Mouse (Mus musculus) intestine, embryonic 16.5 days (tissue): ENCODE measurements around the gene Tuba1c. TPM values are rescaled to one million over a fixed set of nuclear protein-coding genes. Genes with fewer than 3 reads are reported as not detected.

ENCODE experiments used
- ATAC-seq: fragments of 200-750 bp; cut with Nextera tagmentation; 2 replicates; pipeline ENCODE4 v1.8.0; 2017; ENCODE audit warnings: moderate TSS enrichment, moderate library complexity
- H3K27ac ChIP-seq: fragments of 300-500 bp; sonication (generic); 2 replicates; pipeline ENCODE4 v1.5.1; 2014; ENCODE audit warnings: mild to moderate bottlenecking, low read length
- H3K27me3 ChIP-seq: fragments of 300-500 bp; sonication (generic); replicated peaks from 2 replicates; pipeline ENCODE4 v1.6.1; 2014; ENCODE audit warnings: low read length, control low read depth, mixed read lengths; ENCODE audit not compliant: control insufficient read depth, insufficient read depth
- H3K36me3 ChIP-seq: fragments of 300-500 bp; sonication (generic); 2 replicates; pipeline ENCODE4 v1.6.1; 2014; ENCODE audit warnings: low read length, control low read depth; ENCODE audit not compliant: control insufficient read depth, insufficient read depth
- H3K4me1 ChIP-seq: fragments of 300-500 bp; sonication (generic); 2 replicates; pipeline ENCODE4 v1.6.1; 2014; ENCODE audit warnings: low read length, control low read depth, mixed read lengths; ENCODE audit not compliant: control insufficient read depth, insufficient read depth
- H3K4me2 ChIP-seq: fragments of 300-500 bp; sonication (generic); 2 replicates; pipeline ENCODE4 v1.6.1; 2014; ENCODE audit warnings: low read depth, low read length, control low read depth
- H3K4me3 ChIP-seq: fragments of 300-500 bp; sonication (generic); 2 replicates; pipeline ENCODE4 v1.5.1; 2014; ENCODE audit warnings: mild to moderate bottlenecking, low read length
- H3K9ac ChIP-seq: fragments of 300-500 bp; sonication (generic); 2 replicates; pipeline ENCODE4 v1.6.1; 2014; ENCODE audit warnings: low read depth, low read length
- H3K9me3 ChIP-seq: fragments of 300-500 bp; sonication (generic); 2 replicates; pipeline ENCODE4 v1.6.1; 2016; ENCODE audit warnings: low read length, control low read depth; ENCODE audit not compliant: control insufficient read depth
- WGBS: fragments of 180-500 bp; shearing (Covaris S2); extraction: QIAGEN DNeasy Blood & Tissue Kit; methylation state at CpG from one replicate; pipeline ENCODE4 v1.1.7; 2014; 5-methylcytosine and 5-hydroxymethylcytosine counted together
- polyA plus RNA-seq: library from polyadenylated mRNA; unstranded; fragments of >200 nt; fragmentation: Nextera tagmentation; extraction: Ambion mirVana; gene quantifications from 2 replicates; pipeline ENCODE4 v1.2.1, GENCODE M21; 2015

Tuba1c gene
- polyA plus RNA-seq, 1 experiment from 2014 or later = 311 TPM

- Histone ChIP-seq H3K36me3 (no peaks in the 10 kb centered on the region), H3K4me1 (peaks cover 26% of the 10 kb centered on the region), H3K9me3 (no peaks in the 10 kb centered on the region), H3K9ac (peak overlapping the region; percentile 24; the same call in 1 of the 2 replicates), H3K27ac (peak overlapping the region; percentile 58), H3K4me3 (no peak overlapping the region), H3K27me3 (no peaks in the 10 kb centered on the region), H3K4me2 (no peak overlapping the region)
- ATAC-seq = no peak
- WGBS = 55% methylated on average over 8 of the region's 8 CpGs
These were observed 42.0 kb upstream of the Tuba1c start for GRCm38 (mm10) chr15:98987661-98988181.

- WGBS = 76% methylated on average over 3 of the region's 3 CpGs
- H3K27me3 ChIP-seq = no peaks in the 10 kb centered on the region
- no peaks in the 10 kb centered on the region for H3K9me3 ChIP-seq
- no peak for ATAC-seq
- no peak overlapping the region for H3K9ac ChIP-seq
- H3K27ac ChIP-seq = no peak overlapping the region
- H3K4me3 ChIP-seq = no peak overlapping the region
- peaks cover 26% of the 10 kb centered on the region for H3K4me1 ChIP-seq
- H3K4me2 ChIP-seq = no peak overlapping the region
- no peaks in the 10 kb centered on the region for H3K36me3 ChIP-seq
These were observed 40.9 kb upstream of the Tuba1c start for GRCm38 (mm10) chr15:98988787-98989186.

- no peak overlapping the region for H3K9ac ChIP-seq
- no peaks in the 10 kb centered on the region for H3K27me3 ChIP-seq
- WGBS = 33% methylated on average over 11 of the region's 12 CpGs
- no peak for ATAC-seq
- H3K9me3 ChIP-seq = no peaks in the 10 kb centered on the region
- peaks cover 22% of the 10 kb centered on the region for H3K4me1 ChIP-seq
- H3K36me3 ChIP-seq = no peaks in the 10 kb centered on the region
- no peak overlapping the region for H3K4me2 ChIP-seq
- no peak overlapping the region for H3K27ac ChIP-seq
- H3K4me3 ChIP-seq = no peak overlapping the region
These were observed 39.8 kb upstream of the Tuba1c start for GRCm38 (mm10) chr15:98989701-98990430.

- peaks cover 20% of the 10 kb centered on the region for H3K4me1 ChIP-seq
- no peaks in the 10 kb centered on the region for H3K27me3 ChIP-seq
- no peak overlapping the region for H3K4me2 ChIP-seq
- H3K36me3 ChIP-seq = no peaks in the 10 kb centered on the region
- 40% methylated on average over 15 of the region's 15 CpGs for WGBS
- ATAC-seq = no peak
- H3K9me3 ChIP-seq = no peaks in the 10 kb centered on the region
- peak overlapping the region; percentile 57 for H3K27ac ChIP-seq
- H3K9ac ChIP-seq = peak overlapping the region; percentile 45; the same call in 1 of the 2 replicates
- H3K4me3 ChIP-seq = no peak overlapping the region
These were observed 38.8 kb upstream of the Tuba1c start for GRCm38 (mm10) chr15:98990669-98991539.

- Histone ChIP-seq H3K4me2 (no peak overlapping the region), H3K27ac (no peak overlapping the region), H3K4me3 (no peak overlapping the region), H3K27me3 (no peaks in the 10 kb centered on the region), H3K9ac (peak overlapping the region; percentile 45; the same call in 1 of the 2 replicates), H3K9me3 (no peaks in the 10 kb centered on the region), H3K4me1 (peaks cover 17% of the 10 kb centered on the region), H3K36me3 (no peaks in the 10 kb centered on the region)
- 36% methylated on average over 9 of the region's 9 CpGs for WGBS
- no peak for ATAC-seq
These were observed 38.1 kb upstream of the Tuba1c start for GRCm38 (mm10) chr15:98991540-98992050.

GRCm38 (mm10) chr15:98992086-98992912, 37.4 kb upstream of the Tuba1c start:
- H3K4me1 ChIP-seq = peaks cover 15% of the 10 kb centered on the region
- H3K27ac ChIP-seq = peak overlapping the region; percentile 95
- 29% methylated on average over 17 of the region's 17 CpGs for WGBS
- peak overlapping the region; percentile 44 for H3K4me3 ChIP-seq
- no peaks in the 10 kb centered on the region for H3K9me3 ChIP-seq
- no peaks in the 10 kb centered on the region for H3K36me3 ChIP-seq
- peak; percentile 53 for ATAC-seq
- peak overlapping the region; percentile 66; the same call in 1 of the 2 replicates for H3K9ac ChIP-seq
- H3K4me2 ChIP-seq = peak overlapping the region; percentile 88
- no peaks in the 10 kb centered on the region for H3K27me3 ChIP-seq

- Histone ChIP-seq H3K4me3 (peak overlapping the region; percentile 44), H3K36me3 (no peaks in the 10 kb centered on the region), H3K4me1 (peaks cover 19% of the 10 kb centered on the region), H3K27ac (peak overlapping the region; percentile 95), H3K4me2 (peak overlapping the region; percentile 88), H3K27me3 (no peaks in the 10 kb centered on the region), H3K9me3 (no peaks in the 10 kb centered on the region), H3K9ac (peak overlapping the region; percentile 66)
- 4% methylated on average over 35 of the region's 35 CpGs for WGBS
- ATAC-seq = peak; percentile 95
These were observed 36.4 kb upstream of the Tuba1c start for GRCm38 (mm10) chr15:98993093-98993793.

GRCm38 (mm10) chr15:98993865-98994264, 35.8 kb upstream of the Tuba1c start:
- 4% methylated on average over 11 of the region's 11 CpGs for WGBS
- no peak overlapping the region for H3K27ac ChIP-seq
- H3K4me1 ChIP-seq = peaks cover 20% of the 10 kb centered on the region

More at GRCm38 (mm10) chr15:98993865-98994264, 35.8 kb upstream of the Tuba1c start:
- H3K4me2 ChIP-seq = peak overlapping the region; percentile 88; the same call in 1 of the 2 replicates
- 0 out of 2 replicates have a peak, but pooled peaks have one; percentile 39 for ATAC-seq
- H3K4me3 ChIP-seq = no peak overlapping the region; the same call in 1 of the 2 replicates
- H3K9ac ChIP-seq = no peak overlapping the region
- no peaks in the 10 kb centered on the region for H3K36me3 ChIP-seq
- no peaks in the 10 kb centered on the region for H3K27me3 ChIP-seq
- no peaks in the 10 kb centered on the region for H3K9me3 ChIP-seq
